Mouse (Mus musculus) brain, adult 2 months (tissue): ENCODE results near the gene Adamts3.

Experiments
- DNase-seq: peaks from one replicate; pipeline ENCODE4 v3.0.0; 2011; ENCODE audit warnings: low read depth, low spot score

The Adamts3 gene

GRCm38 (mm10) chr5:89711116-89711859, 171.8 kb downstream of the Adamts3 start:
- DNase-seq, result peak; percentile 45

DNA sequence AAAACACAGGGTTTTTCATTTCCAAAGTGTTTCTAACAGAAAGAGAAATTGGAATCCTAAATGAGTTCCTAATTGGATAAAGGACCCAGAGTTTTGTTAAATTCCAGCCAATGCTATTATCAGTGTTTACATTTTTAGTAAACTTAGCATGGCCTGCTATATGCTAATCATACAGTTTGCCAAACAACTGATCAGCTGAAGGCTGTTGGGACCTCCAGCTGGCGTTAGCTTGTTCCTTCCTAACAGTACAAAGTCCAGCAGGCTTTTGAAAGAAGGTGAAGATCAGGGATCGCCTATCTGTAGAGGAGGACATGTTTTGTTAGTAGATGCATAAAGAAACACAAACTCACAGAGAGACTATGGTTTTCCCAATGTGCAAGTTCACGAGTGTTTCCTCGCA, 173.7 kb downstream of the Adamts3 start:
- DNase-seq, result no peak

GRCm38 (mm10) chr5:89704264-89704663, 178.9 kb downstream of the Adamts3 start:
- peak; percentile 38 for DNase-seq

GRCm38 (mm10) chr5:89701241-89702007, 181.7 kb downstream of the Adamts3 start:
- DNase-seq, result peak; percentile 72

- no peak for DNase-seq
These were observed 195.3 kb downstream of the Adamts3 start for GRCm38 (mm10) chr5:89687826-89688225.

DNA sequence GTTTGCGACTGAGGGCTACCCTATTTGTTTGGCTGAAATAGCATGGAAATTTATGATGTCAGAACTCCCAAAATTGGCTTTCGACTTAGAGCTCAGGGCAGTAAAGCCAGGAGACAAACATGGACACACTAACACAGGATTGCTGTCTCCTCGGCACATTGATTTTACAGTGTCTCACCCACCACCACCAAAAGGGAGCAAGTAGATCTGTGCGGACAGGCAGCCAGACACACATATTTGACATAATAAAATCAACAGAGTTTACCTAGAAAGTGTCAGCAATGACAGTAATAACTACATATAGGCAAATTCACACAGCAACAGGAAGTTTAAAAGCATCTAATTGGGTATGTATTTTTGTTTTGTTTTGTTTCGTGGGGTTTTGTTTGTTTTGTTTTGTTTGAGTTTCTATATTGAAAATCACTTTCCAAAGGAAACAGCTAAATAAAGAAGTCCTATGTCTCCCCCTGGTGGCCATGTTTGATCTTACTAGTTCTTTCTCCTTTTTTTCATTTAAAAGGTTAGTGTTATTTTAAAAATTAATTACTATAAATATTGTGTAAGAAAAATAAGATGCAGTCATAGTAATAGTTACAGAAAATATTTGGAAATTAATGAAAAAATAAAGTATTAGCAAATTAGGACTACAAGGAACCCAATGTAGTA, 203.1 kb downstream of the Adamts3 start:
- DNase-seq, result peak; percentile 76

DNA sequence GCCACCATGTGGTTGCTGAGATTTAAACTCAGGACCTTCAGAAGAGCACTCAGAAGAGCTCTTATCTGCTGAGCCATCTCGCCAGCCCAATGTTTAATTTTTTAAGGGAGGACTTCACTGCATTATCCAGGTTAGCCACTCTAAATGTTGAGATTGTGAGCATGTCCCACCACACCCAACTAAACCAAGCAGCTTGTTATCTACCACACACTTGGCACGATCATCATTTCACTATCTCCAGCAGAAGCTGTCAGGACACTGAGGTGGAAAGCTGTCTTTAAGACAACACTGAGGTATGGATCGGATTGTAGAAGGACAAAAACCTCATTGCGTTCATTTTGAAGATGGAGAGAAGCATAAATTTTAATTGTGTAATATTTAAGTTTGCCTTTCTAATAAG, 205.0 kb downstream of the Adamts3 start:
- no peak for DNase-seq

- DNase-seq, result no peak
These were observed 208.9 kb downstream of the Adamts3 start for GRCm38 (mm10) chr5:89674066-89674848.

GRCm38 (mm10) chr5:89672950-89673349, 210.2 kb downstream of the Adamts3 start:
- DNase-seq, result no peak

- DNase-seq, result no peak
These were observed 228.8 kb downstream of the Adamts3 start for GRCm38 (mm10) chr5:89654327-89654726.

DNA sequence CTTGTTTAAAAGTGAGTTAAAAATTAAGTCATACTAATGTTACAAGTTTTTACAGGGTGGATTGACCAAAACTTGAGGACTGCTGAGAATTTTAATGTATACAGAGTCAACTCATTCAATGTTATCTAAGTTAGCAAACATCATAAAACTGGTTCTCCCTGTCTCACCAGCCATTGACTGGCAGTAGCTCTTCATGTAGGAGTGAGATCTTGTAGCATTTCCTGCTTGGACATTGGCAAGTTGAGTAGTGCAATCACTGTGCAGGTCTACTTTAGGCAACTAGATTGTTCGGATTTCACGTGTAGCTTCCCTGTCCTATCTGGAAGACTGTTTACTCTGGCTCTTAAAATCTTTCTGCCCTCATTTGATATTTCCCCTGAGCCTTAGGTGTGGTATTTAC, 229.3 kb downstream of the Adamts3 start:
- no peak for DNase-seq

GRCm38 (mm10) chr5:89646940-89647339, 236.2 kb downstream of the Adamts3 start:
- peak; percentile 65 for DNase-seq

- no peak for DNase-seq
These were observed 247.7 kb downstream of the Adamts3 start for GRCm38 (mm10) chr5:89635434-89635833.

DNA sequence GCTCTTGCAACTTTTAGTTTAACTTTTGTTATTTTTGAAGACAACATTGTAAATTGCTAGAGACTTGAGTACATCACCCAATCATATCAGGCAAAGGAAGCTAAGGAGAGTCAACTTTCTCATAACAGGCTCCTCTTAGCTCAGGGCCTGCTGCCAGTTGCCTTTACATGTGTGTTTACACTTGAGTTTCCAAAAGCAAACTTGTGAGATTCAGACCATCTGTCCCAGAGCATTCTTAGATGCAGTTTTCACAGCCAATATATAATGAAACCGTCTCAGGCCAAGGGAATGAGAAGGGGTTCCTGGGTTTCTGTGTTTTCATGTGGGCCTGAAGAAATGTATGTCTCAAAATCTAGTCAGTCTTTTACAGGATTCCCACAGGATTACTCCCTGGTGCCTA, 251.5 kb downstream of the Adamts3 start:
- DNase-seq, result peak; percentile 89
